Mouse (Mus musculus): Measurements from ENCODE around the gene Olfr812.
"Not testable (repeated sequence)": the region's sequence is repeated elsewhere in the genome, so short reads cannot be mapped to it uniquely, and the experiment has no call there.

The Olfr812 gene

GRCm38 (mm10) chr10:129845994-129846393, at the start of gene Olfr812:
TSS of gene Olfr812 (minus strand) at chr10:129846094.
- DNase-seq (ENCODE audit: low spot score in 2 of 2) = no peak

- DNase-seq (ENCODE audit: low spot score in 2 of 2) = no peak
These were observed 40.0 kb upstream of the Olfr812 start for GRCm38 (mm10) chr10:129885934-129886333.

GRCm38 (mm10) chr10:129885496-129885895, 39.6 kb upstream of the Olfr812 start:
- DNase-seq (ENCODE audit: low spot score in 2 of 2) = not testable (repeated sequence)

- not testable (repeated sequence) for DNase-seq (ENCODE audit: low spot score in 2 of 2)
These were observed 33.9 kb upstream of the Olfr812 start, which contains the start of gene Olfr814 for GRCm38 (mm10) chr10:129879751-129880150. TSS of gene Olfr814 (minus strand) at chr10:129879851.

- no peak for DNase-seq (ENCODE audit: low spot score in 2 of 2)
These were observed 9.2 kb upstream of the Olfr812 start, which contains the start of gene Olfr813 for GRCm38 (mm10) chr10:129855067-129855466. TSS of gene Olfr813 (plus strand) at chr10:129855367.

- DNase-seq (ENCODE audit: low spot score in 2 of 2) = no peak
These were observed 1.4 kb upstream of the Olfr812 start for GRCm38 (mm10) chr10:129847343-129847742.

- DNase-seq (ENCODE audit: low spot score in 2 of 2) = no peak
These were observed 41.6 kb downstream of the Olfr812 start, which contains the start of gene Olfr811 for GRCm38 (mm10) chr10:129804296-129804695. TSS of gene Olfr811 (minus strand) at chr10:129804396.

- DNase-seq (ENCODE audit: low spot score in 2 of 2) = no peak
These were observed 51.1 kb downstream of the Olfr812 start, which contains the start of gene Olfr810 for GRCm38 (mm10) chr10:129794817-129795216. TSS of gene Olfr810 (minus strand) at chr10:129794917.
